Mouse (Mus musculus): ENCODE measurements at regions not wholly inside any gene's neighbourhood (a gene's known extent, or its start where the extent isn't known, plus 50 kb on each side); places are given as distances from the start of the nearest gene placed in this dataset.

DNA sequence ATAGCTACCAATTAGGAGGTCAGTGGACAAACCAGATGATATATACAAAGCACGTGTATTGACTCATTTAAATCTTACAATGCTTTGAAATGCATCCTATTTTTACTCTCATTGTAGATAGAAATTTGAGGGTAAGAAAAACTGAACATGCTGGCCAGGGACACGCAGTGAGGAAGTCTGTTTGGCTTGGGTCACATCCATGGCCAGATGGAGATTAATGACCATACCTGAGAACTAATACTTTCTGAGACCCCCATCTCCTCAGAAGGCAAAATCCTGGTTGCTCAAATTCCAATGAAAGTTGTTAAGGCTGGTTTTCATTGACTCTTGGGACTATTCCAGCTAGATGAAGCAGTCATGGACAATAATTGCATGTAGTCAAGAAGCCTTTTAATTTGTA lies 850.3 kb downstream of the Gsdmc2 start:
- TF ChIP-seq POLR2A (IDR thresholded peaks at IDR 0.05; ENCODE audit: borderline replicate concordance, insufficient read depth, low read length): no peak
- TF ChIP-seq CTCF (IDR thresholded peaks at IDR 0.05; ENCODE audit: borderline replicate concordance, insufficient read depth, low read depth, low read length): no peak

Measured in cerebellum, adult 2 months (tissue).